Mouse (Mus musculus): ENCODE measurements around the gene Gfpt2.

The Gfpt2 gene

GRCm38 (mm10) chr11:49883394-49883793 lies 89.4 kb downstream of the Gfpt2 start:
- no peak for DNase-seq (ENCODE audit: low read depth, low spot score)
